Mouse (Mus musculus): ENCODE measurements around the gene Ak9.

DNA sequence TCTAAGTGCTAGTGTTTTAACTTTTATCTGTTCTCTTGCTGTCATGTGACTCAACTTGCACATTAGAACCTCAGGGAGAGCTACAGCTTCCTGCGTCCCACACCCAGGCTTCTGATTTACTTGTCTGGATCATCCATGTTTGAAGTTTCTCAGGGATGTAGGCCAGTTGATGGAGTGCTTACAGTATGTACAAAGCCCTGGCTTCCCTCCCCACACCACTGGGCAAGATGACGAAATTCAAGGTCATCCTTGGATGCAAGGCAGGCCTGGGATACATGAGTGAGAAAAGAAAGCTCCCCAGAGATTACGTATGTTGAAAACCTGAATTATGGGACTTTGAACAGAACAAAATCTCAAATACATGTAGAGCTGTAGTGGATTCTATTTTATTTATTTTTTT, 149.0 kb downstream of the Ak9 start:
- TF ChIP-seq CTCF (IDR thresholded peaks at IDR 0.05; ENCODE audit: extremely low read depth, insufficient read depth, low read length) = no peak
- TF ChIP-seq POLR2A (IDR thresholded peaks at IDR 0.05; ENCODE audit: extremely low read depth, insufficient read depth, low read length) = no peak

All from cortical plate, adult 2 months (tissue).